Mouse (Mus musculus) bone marrow macrophage, adult 2 months (primary cell): ENCODE data around the gene Hils1.

Experiments used
- CTCF ChIP-seq: IDR thresholded peaks from 2 replicates; pipeline ENCODE4 v1.5.1; 2012; ENCODE audit warnings: low read depth, mild to moderate bottlenecking, low read length, moderate library complexity
- POLR2A ChIP-seq: IDR thresholded peaks from 2 replicates; pipeline ENCODE4 v1.6.1; 2012; ENCODE audit warnings: mild to moderate bottlenecking, low read depth, low read length, borderline replicate concordance

- no peak for TF ChIP-seq POLR2A
- no peak; the same call in 1 of the 2 replicates for TF ChIP-seq CTCF
Measured at GRCm38 (mm10) chr11:94970210-94970943, 3.0 kb downstream of the Hils1 start.
